Mouse (Mus musculus) cerebellum, adult 2 months (tissue): Measurements from ENCODE around the gene Rad51b.

Experiments
- CTCF ChIP-seq: fragments of 200-500 bp; IDR thresholded peaks from 2 replicates; pipeline ENCODE4 v1.5.1; 2011; ENCODE audit warnings: low read depth, mild to moderate bottlenecking, control low read depth, low read length, moderate library complexity, borderline replicate concordance; ENCODE audit not compliant: insufficient read depth
- POLR2A ChIP-seq: fragments of 200-500 bp; IDR thresholded peaks from 2 replicates; pipeline ENCODE4 v1.6.1; 2011; ENCODE audit warnings: low read length, control low read depth, borderline replicate concordance; ENCODE audit not compliant: insufficient read depth

GRCm38 (mm10) chr12:79534778-79535177 lies 237.7 kb downstream of the Rad51b start:
- TF ChIP-seq CTCF (no peak), POLR2A (no peak)
